Mouse (Mus musculus) brain, embryonic 14.5 days (tissue): ENCODE results near the gene Ubqln5.

ENCODE experiments used
- CTCF ChIP-seq: fragments of 200-500 bp; IDR thresholded peaks from 2 replicates; pipeline ENCODE4 v1.5.1; 2012; ENCODE audit warnings: inconsistent platforms, mild to moderate bottlenecking, moderate library complexity, borderline replicate concordance; ENCODE audit not compliant: insufficient read depth, insufficient read length; ENCODE audit errors: extremely low read depth
- POLR2A ChIP-seq: fragments of 200-500 bp; IDR thresholded peaks from 2 replicates; pipeline ENCODE4 v1.6.1; 2012; ENCODE audit warnings: mild to moderate bottlenecking, inconsistent platforms, borderline replicate concordance; ENCODE audit not compliant: poor library complexity, insufficient read depth, insufficient read length, severe bottlenecking; ENCODE audit errors: extremely low read depth

DNA sequence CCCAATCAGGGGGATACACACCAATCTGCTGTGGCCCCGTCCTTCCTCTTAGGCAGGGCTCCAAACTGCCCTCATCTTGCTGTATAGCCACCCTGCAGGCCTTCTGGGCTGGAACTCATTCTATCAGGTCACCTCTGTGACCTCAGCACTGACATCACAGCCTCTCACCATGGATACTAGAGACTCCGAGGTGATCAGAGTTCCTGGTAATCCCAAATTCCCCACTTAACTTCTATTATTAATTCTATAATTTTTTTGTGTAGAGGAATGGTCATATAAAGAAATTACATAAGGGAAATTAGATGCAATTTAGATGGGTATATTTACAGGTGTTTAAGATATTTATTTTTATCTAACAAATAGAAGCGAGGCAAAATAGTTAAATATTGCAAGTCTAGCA is 13.6 kb upstream of the Ubqln5 start, which contains the start of gene Ubqln3:
- TF ChIP-seq POLR2A (no peak), CTCF (no peak)
